Mouse (Mus musculus) embryonic facial prominence, embryonic 14.5 days (tissue): ENCODE measurements at regions not wholly inside any gene's neighbourhood (a gene's known extent, or its start where the extent isn't known, plus 50 kb on each side); places are given as distances from the start of the nearest gene placed in this dataset.
A peak's percentile ranks its signal among the peaks of the same experiment; 100 is the strongest.

ENCODE experiments used
- ATAC-seq: fragments of 200-750 bp; cut with Nextera tagmentation; 2 replicates; pipeline ENCODE4 v1.8.0; 2017; ENCODE audit warnings: low read depth, moderate number of reproducible peaks, moderate TSS enrichment
- DNase-seq: peaks from one replicate; pipeline ENCODE4 v3.0.0-alpha.2; 2015; ENCODE audit warnings: low spot score
- H3K27ac ChIP-seq: fragments of 300-500 bp; sonication (generic); replicated peaks from 2 replicates; pipeline ENCODE4 v1.5.1; 2014; ENCODE audit warnings: low read depth, mild to moderate bottlenecking, low read length, moderate library complexity
- H3K27me3 ChIP-seq: fragments of 300-500 bp; sonication (generic); replicated peaks from 2 replicates; pipeline ENCODE4 v1.6.1; 2014; ENCODE audit warnings: low read length; ENCODE audit not compliant: control insufficient read depth, insufficient read depth
- H3K36me3 ChIP-seq: fragments of 300-500 bp; sonication (generic); 2 replicates; pipeline ENCODE4 v1.6.1; 2014; ENCODE audit warnings: low read length, mixed read lengths; ENCODE audit not compliant: control insufficient read depth, insufficient read depth
- H3K4me1 ChIP-seq: fragments of 300-500 bp; sonication (generic); 2 replicates; pipeline ENCODE4 v1.6.1; 2014; ENCODE audit warnings: antibody characterized with exemption, low read length; ENCODE audit not compliant: control insufficient read depth, insufficient read depth
- H3K4me2 ChIP-seq: fragments of 300-500 bp; sonication (generic); 2 replicates; pipeline ENCODE4 v1.6.1; 2014; ENCODE audit warnings: low read depth, mild to moderate bottlenecking, low read length, moderate library complexity, mixed read lengths
- H3K4me3 ChIP-seq: fragments of 300-500 bp; sonication (generic); 2 replicates; pipeline ENCODE4 v1.5.1; 2014; ENCODE audit warnings: low read depth, mild to moderate bottlenecking, low read length
- H3K9ac ChIP-seq: fragments of 300-500 bp; sonication (generic); 2 replicates; pipeline ENCODE4 v1.6.1; 2014; ENCODE audit warnings: low read depth, mild to moderate bottlenecking, low read length, moderate library complexity, mixed read lengths
- H3K9me3 ChIP-seq: fragments of 300-500 bp; sonication (generic); 2 replicates; pipeline ENCODE4 v1.6.1; 2016; ENCODE audit warnings: low read length; ENCODE audit not compliant: control insufficient read depth
- WGBS: fragments of 180-500 bp; shearing (Covaris S2); extraction: QIAGEN DNeasy Blood & Tissue Kit; methylation state at CpG from one replicate; pipeline ENCODE4 v1.1.7; 2014; 5-methylcytosine and 5-hydroxymethylcytosine counted together

GRCm38 (mm10) chr8:126525575-126525974, 50.7 kb upstream of the Tarbp1 start:
- peak; percentile 3; the same call in 1 of the 2 replicates for ATAC-seq
- 75% methylated on average over 1 of the region's 1 CpGs for WGBS
- Histone ChIP-seq H3K4me2 (no peak overlapping the region), H3K4me3 (no peak overlapping the region), H3K27ac (peak overlapping the region; percentile 93; the same call in 1 of the 2 replicates), H3K4me1 (peaks cover 34% of the 10 kb centered on the region), H3K27me3 (no peaks in the 10 kb centered on the region), H3K36me3 (no peaks in the 10 kb centered on the region), H3K9ac (no peak overlapping the region), H3K9me3 (no peaks in the 10 kb centered on the region)
- no peak for DNase-seq
